Mouse (Mus musculus): ENCODE results near the gene Abca13. TPM values are rescaled to one million over a fixed set of nuclear protein-coding genes. Genes with fewer than 3 reads are reported as not detected.
"Not testable (repeated sequence)": the region's sequence is repeated elsewhere in the genome, so short reads cannot be mapped to it uniquely, and the experiment has no call there.

The Abca13 gene
- total and polyA plus RNA-seq, 3 experiments, result 0.22 TPM; not detected in 2

- H3K36me3 ChIP-seq (replicated peaks), result no peaks in the 10 kb centered on the region
- ATAC-seq (ENCODE audit: extremely low read depth, insufficient number of reproducible peaks, low FRiP score, poor library complexity, severe bottlenecking), result no peak; the same call in 1 of the 2 replicates
- no peak for DNase-seq (ENCODE audit: low spot score)
- H3K4me3 ChIP-seq (ENCODE audit: low read depth, low read length), result no peak overlapping the region
- H3K9me3 ChIP-seq (replicated peaks), result no peaks in the 10 kb centered on the region
- H3K4me1 ChIP-seq (ENCODE audit: insufficient read depth, low read depth, low read length), result no peaks in the 10 kb centered on the region
- H3K27me3 ChIP-seq (ENCODE audit: insufficient read depth, low read length), result no peaks in the 10 kb centered on the region
- TF ChIP-seq POLR2AphosphoS5 (IDR thresholded peaks at IDR 0.05; ENCODE audit: insufficient replicate concordance, low read depth, low read length), result no peak
- peak; percentile 66 for TF ChIP-seq CTCF (IDR thresholded peaks at IDR 0.05; ENCODE audit: low read depth, low read length)
- TF ChIP-seq TAL1 (conservative IDR thresholded peaks at IDR 0.05; ENCODE audit: low read depth, low read length), result no peak
Measured at GRCm38 (mm10) chr11:9317076-9317929, 125.6 kb downstream of the Abca13 start.

- Histone ChIP-seq H3K9me3 (replicated peaks) (no peaks in the 10 kb centered on the region), H3K36me3 (replicated peaks) (no peaks in the 10 kb centered on the region), H3K4me3 (ENCODE audit: low read depth, low read length) (no peak overlapping the region), H3K4me1 (ENCODE audit: insufficient read depth, low read depth, low read length) (no peaks in the 10 kb centered on the region), H3K27me3 (ENCODE audit: insufficient read depth, low read length) (no peaks in the 10 kb centered on the region)
- DNase-seq (ENCODE audit: low spot score) (no peak), ATAC-seq (ENCODE audit: extremely low read depth, insufficient number of reproducible peaks, low FRiP score, poor library complexity, severe bottlenecking) (no peak)
- no peak for TF ChIP-seq GATA2 (IDR thresholded peaks at IDR 0.05; ENCODE audit: borderline replicate concordance, low read depth, low read length)
- no peak for TF ChIP-seq TAL1 (conservative IDR thresholded peaks at IDR 0.05; ENCODE audit: low read depth, low read length)
- no peak for TF ChIP-seq CTCF (IDR thresholded peaks at IDR 0.05; ENCODE audit: low read depth, low read length)
- no peak for TF ChIP-seq POLR2AphosphoS5 (IDR thresholded peaks at IDR 0.05; ENCODE audit: insufficient replicate concordance, low read depth, low read length)
- no peak for TF ChIP-seq GATA1 (IDR thresholded peaks at IDR 0.05; ENCODE audit: borderline replicate concordance, low read length)
Measured at GRCm38 (mm10) chr11:9338151-9338550, 146.4 kb downstream of the Abca13 start.

- TF ChIP-seq TAL1 (conservative IDR thresholded peaks at IDR 0.05; ENCODE audit: low read depth, low read length) (no peak), GATA1 (IDR thresholded peaks at IDR 0.05; ENCODE audit: borderline replicate concordance, low read length) (no peak), CTCF (IDR thresholded peaks at IDR 0.05; ENCODE audit: low read depth, low read length) (peak; percentile 40; the same call in 1 of the 2 replicates)
- H3K4me1 ChIP-seq (ENCODE audit: insufficient read depth, low read depth, low read length), result no peaks in the 10 kb centered on the region
- no peaks in the 10 kb centered on the region for H3K27me3 ChIP-seq (ENCODE audit: insufficient read depth, low read length)
- H3K4me3 ChIP-seq (ENCODE audit: low read depth, low read length), result no peak overlapping the region
- DNase-seq (ENCODE audit: low spot score) (no peak), ATAC-seq (ENCODE audit: extremely low read depth, insufficient number of reproducible peaks, low FRiP score, poor library complexity, severe bottlenecking) (no peak)
- H3K36me3 ChIP-seq (replicated peaks), result no peaks in the 10 kb centered on the region
- no peaks in the 10 kb centered on the region for H3K9me3 ChIP-seq (replicated peaks)
Measured at GRCm38 (mm10) chr11:9347724-9348123, 156.0 kb downstream of the Abca13 start.

GRCm38 (mm10) chr11:9373160-9373559, 181.4 kb downstream of the Abca13 start:
- no peak for ATAC-seq (ENCODE audit: extremely low read depth, insufficient number of reproducible peaks, low FRiP score, poor library complexity, severe bottlenecking)
- no peak for DNase-seq (ENCODE audit: low spot score)
- Histone ChIP-seq H3K4me3 (ENCODE audit: low read depth, low read length) (no peak overlapping the region), H3K27me3 (ENCODE audit: insufficient read depth, low read length) (no peaks in the 10 kb centered on the region), H3K9me3 (replicated peaks) (no peaks in the 10 kb centered on the region), H3K4me1 (ENCODE audit: insufficient read depth, low read depth, low read length) (no peaks in the 10 kb centered on the region), H3K36me3 (replicated peaks) (no peaks in the 10 kb centered on the region)
- no peak for TF ChIP-seq TAL1 (conservative IDR thresholded peaks at IDR 0.05; ENCODE audit: low read depth, low read length)
- no peak for TF ChIP-seq GATA2 (IDR thresholded peaks at IDR 0.05; ENCODE audit: borderline replicate concordance, low read depth, low read length)
- TF ChIP-seq GATA1 (IDR thresholded peaks at IDR 0.05; ENCODE audit: borderline replicate concordance, low read length), result no peak
- TF ChIP-seq POLR2AphosphoS5 (IDR thresholded peaks at IDR 0.05; ENCODE audit: insufficient replicate concordance, low read depth, low read length), result no peak
- TF ChIP-seq CTCF (IDR thresholded peaks at IDR 0.05; ENCODE audit: low read depth, low read length), result no peak

GRCm38 (mm10) chr11:9374426-9374825, 182.7 kb downstream of the Abca13 start:
- not testable (repeated sequence) for H3K4me3 ChIP-seq (ENCODE audit: low read depth, low read length); H3K36me3 ChIP-seq (replicated peaks); H3K27me3 ChIP-seq (ENCODE audit: insufficient read depth, low read length); DNase-seq (ENCODE audit: low spot score); H3K9me3 ChIP-seq (replicated peaks); ATAC-seq (ENCODE audit: extremely low read depth, insufficient number of reproducible peaks, low FRiP score, poor library complexity, severe bottlenecking); H3K4me1 ChIP-seq (ENCODE audit: insufficient read depth, low read depth, low read length)

GRCm38 (mm10) chr11:9388520-9388919, 196.8 kb downstream of the Abca13 start:
- H3K4me3 ChIP-seq (ENCODE audit: low read depth, low read length), result no peak overlapping the region
- no peaks in the 10 kb centered on the region for H3K9me3 ChIP-seq (replicated peaks)
- TF ChIP-seq GATA2 (IDR thresholded peaks at IDR 0.05; ENCODE audit: borderline replicate concordance, low read depth, low read length), result no peak
- TF ChIP-seq POLR2AphosphoS5 (IDR thresholded peaks at IDR 0.05; ENCODE audit: insufficient replicate concordance, low read depth, low read length), result no peak
- no peak for TF ChIP-seq GATA1 (IDR thresholded peaks at IDR 0.05; ENCODE audit: borderline replicate concordance, low read length)
- TF ChIP-seq TAL1 (conservative IDR thresholded peaks at IDR 0.05; ENCODE audit: low read depth, low read length), result no peak
- no peak for TF ChIP-seq CTCF (IDR thresholded peaks at IDR 0.05; ENCODE audit: low read depth, low read length)
- DNase-seq (ENCODE audit: low spot score) (no peak), ATAC-seq (ENCODE audit: extremely low read depth, insufficient number of reproducible peaks, low FRiP score, poor library complexity, severe bottlenecking) (no peak)
- H3K27me3 ChIP-seq (ENCODE audit: insufficient read depth, low read length), result peaks cover 2% of the 10 kb centered on the region; the same call in 1 of the 2 replicates
- H3K36me3 ChIP-seq (replicated peaks), result no peaks in the 10 kb centered on the region
- H3K4me1 ChIP-seq (ENCODE audit: insufficient read depth, low read depth, low read length), result no peaks in the 10 kb centered on the region

Measured in G1E (cell line).